Mouse (Mus musculus) lung, embryonic 16.5 days (tissue): Measurements from ENCODE around the gene Ppp1r9b. TPM values are rescaled to one million over a fixed set of nuclear protein-coding genes. Genes with fewer than 3 reads are reported as not detected.
"Not testable (repeated sequence)": the region's sequence is repeated elsewhere in the genome, so short reads cannot be mapped to it uniquely, and the experiment has no call there.

Experiments used
- ATAC-seq: fragments of 200-750 bp; cut with Nextera tagmentation; 2 replicates; pipeline ENCODE4 v1.8.0; 2017; ENCODE audit warnings: low read depth, mild to moderate bottlenecking, moderate library complexity
- H3K27ac ChIP-seq: fragments of 300-500 bp; sonication (generic); 2 replicates; pipeline ENCODE4 v1.5.1; 2014; ENCODE audit warnings: mild to moderate bottlenecking, control low read depth, low read length
- H3K27me3 ChIP-seq: fragments of 300-500 bp; sonication (generic); 2 replicates; pipeline ENCODE4 v1.6.1; 2014; ENCODE audit warnings: low read depth, low read length, mixed read lengths; ENCODE audit not compliant: control insufficient read depth, insufficient read depth
- H3K36me3 ChIP-seq: fragments of 300-500 bp; sonication (generic); 2 replicates; pipeline ENCODE4 v1.6.1; 2014; ENCODE audit warnings: low read length; ENCODE audit not compliant: control insufficient read depth, insufficient read depth
- H3K4me1 ChIP-seq: fragments of 300-500 bp; sonication (generic); replicated peaks from 2 replicates; pipeline ENCODE4 v1.6.1; 2014; ENCODE audit warnings: low read length, mixed read lengths; ENCODE audit not compliant: control insufficient read depth, insufficient read depth
- H3K4me2 ChIP-seq: fragments of 300-500 bp; sonication (generic); 2 replicates; pipeline ENCODE4 v1.6.1; 2014; ENCODE audit warnings: low read depth, low read length, control low read depth
- H3K4me3 ChIP-seq: fragments of 300-500 bp; sonication (generic); 2 replicates; pipeline ENCODE4 v1.5.1; 2014; ENCODE audit warnings: mild to moderate bottlenecking, low read length, control low read depth
- H3K9ac ChIP-seq: fragments of 300-500 bp; sonication (generic); 2 replicates; pipeline ENCODE4 v1.6.1; 2014; ENCODE audit warnings: low read length, control low read depth
- H3K9me3 ChIP-seq: fragments of 300-500 bp; sonication (generic); 2 replicates; pipeline ENCODE4 v1.6.1; 2016; ENCODE audit warnings: low read length; ENCODE audit not compliant: control insufficient read depth
- WGBS: fragments of 180-500 bp; shearing (Covaris S2); extraction: QIAGEN DNeasy Blood & Tissue Kit; methylation state at CpG from one replicate; pipeline ENCODE4 v1.1.7; 2014; 5-methylcytosine and 5-hydroxymethylcytosine counted together
- polyA plus RNA-seq: library from polyadenylated mRNA; unstranded; fragments of >200 nt; fragmentation: Nextera tagmentation; extraction: Ambion mirVana; gene quantifications from 2 replicates; pipeline ENCODE4 v1.2.1, GENCODE M21; 2015

The Ppp1r9b gene
- polyA plus RNA-seq, 1 experiment from 2014 or later: 8.3 TPM

DNA sequence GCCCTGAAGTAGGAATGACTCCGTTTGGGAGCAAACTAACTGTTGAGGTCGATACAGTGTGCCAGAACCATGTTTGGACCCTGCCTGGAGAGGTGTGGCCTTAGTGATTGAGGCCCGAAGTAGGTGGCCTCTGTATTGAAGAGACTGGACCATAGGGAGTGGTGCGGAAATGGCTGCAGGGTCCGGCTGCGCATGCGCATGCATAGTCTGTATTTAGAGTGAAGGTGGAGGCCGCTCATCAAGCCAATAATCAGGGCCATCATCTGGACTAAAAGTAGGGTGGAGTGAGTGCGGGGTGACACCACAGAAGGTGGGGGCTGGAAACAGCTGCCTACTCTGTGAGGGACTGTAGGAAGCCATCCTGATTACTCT lies 33.2 kb upstream of the Ppp1r9b start:
- Histone ChIP-seq H3K4me1 (peaks cover 17% of the 10 kb centered on the region), H3K4me2 (no peak overlapping the region), H3K27ac (peak overlapping the region; percentile 89), H3K9me3 (no peaks in the 10 kb centered on the region), H3K27me3 (no peaks in the 10 kb centered on the region), H3K4me3 (no peak overlapping the region), H3K36me3 (no peaks in the 10 kb centered on the region), H3K9ac (no peak overlapping the region)
- 77% methylated on average over 9 of the region's 9 CpGs for WGBS
- peak; percentile 10; the same call in 1 of the 2 replicates for ATAC-seq

DNA sequence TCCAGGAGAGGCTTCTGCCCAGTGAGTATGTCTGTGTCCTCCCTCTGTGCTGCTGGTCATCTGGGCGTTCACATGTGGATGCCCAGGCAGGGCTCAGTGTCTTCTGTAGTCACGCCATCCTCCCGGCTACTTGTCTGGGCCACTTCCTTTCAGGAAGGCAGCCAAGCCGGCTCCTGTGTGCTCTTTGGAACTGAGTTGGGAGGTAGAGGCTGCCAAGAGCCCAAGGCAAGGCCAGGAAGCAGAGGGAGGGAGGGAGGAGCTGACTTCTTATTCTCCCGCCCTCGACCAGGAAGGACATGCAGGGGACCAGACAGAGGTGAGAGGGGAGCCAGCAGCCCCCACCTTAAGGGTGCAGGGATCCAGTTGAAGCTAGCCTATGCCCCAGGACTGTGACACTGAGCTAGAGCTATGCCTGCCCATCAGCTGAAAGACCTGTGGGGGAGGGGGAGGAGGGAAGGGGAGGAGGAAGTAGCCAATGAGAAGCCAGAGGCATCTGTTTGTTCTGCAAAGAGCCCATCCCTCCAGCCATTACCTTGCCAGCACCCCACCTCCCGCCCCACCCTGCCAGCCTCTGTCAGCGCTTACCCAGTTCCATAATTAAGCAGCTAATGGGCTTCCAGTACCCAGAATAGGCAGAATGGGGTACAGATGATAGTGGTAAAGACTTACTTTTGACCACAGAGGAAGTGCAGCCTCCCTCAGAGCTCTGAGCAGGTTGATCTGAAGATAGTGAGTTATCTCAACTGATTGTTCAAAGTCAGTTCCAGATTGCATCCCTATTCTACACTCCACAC lies 32.6 kb upstream of the Ppp1r9b start:
- H3K9ac ChIP-seq: 0 out of 2 replicates have a peak overlapping the region, but pooled peaks have one; percentile 4
- H3K36me3 ChIP-seq: no peaks in the 10 kb centered on the region
- H3K9me3 ChIP-seq: no peaks in the 10 kb centered on the region
- peak; percentile 82 for ATAC-seq
- H3K27me3 ChIP-seq: no peaks in the 10 kb centered on the region
- no peak overlapping the region for H3K4me3 ChIP-seq
- peak overlapping the region; percentile 89 for H3K27ac ChIP-seq
- 10% methylated on average over 8 of the region's 8 CpGs for WGBS
- H3K4me2 ChIP-seq: peak overlapping the region; percentile 15; the same call in 1 of the 2 replicates
- peaks cover 19% of the 10 kb centered on the region for H3K4me1 ChIP-seq

DNA sequence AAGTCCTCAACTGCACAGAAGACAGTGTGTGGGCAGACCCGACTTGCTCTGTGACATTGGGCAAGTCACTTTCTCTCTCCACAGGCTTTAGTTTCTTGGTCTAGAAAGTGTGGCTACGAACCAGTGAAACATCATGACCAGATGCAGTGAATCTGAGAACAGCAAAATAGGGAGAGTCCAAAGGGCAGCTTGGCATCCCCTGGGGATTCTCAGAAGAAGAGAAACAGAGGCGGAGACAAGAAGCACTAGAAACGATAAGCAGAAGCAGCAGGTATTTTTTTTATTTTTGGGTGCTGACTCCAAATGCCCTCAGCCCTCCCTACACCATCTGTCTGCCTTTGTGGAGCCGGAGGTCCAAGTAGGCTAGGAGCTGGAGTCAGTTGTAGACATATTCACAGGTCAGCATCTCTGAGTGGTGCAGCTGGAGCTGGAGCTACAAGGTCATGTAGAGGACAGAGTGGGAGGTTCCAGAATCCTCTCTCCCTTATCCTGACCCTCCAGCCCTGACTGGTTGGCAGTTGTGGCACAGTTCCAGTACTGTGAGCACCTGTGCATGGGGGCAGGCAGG lies 28.2 kb upstream of the Ppp1r9b start:
- 57% methylated on average over 5 of the region's 5 CpGs for WGBS
- H3K4me3 ChIP-seq: no peak overlapping the region
- peak; percentile 19; the same call in 1 of the 2 replicates for ATAC-seq
- no peak overlapping the region for H3K4me2 ChIP-seq
- no peaks in the 10 kb centered on the region for H3K9me3 ChIP-seq
- no peak overlapping the region for H3K27ac ChIP-seq
- no peak overlapping the region for H3K9ac ChIP-seq
- H3K36me3 ChIP-seq: no peaks in the 10 kb centered on the region
- no peaks in the 10 kb centered on the region for H3K27me3 ChIP-seq
- peaks cover 16% of the 10 kb centered on the region for H3K4me1 ChIP-seq

DNA sequence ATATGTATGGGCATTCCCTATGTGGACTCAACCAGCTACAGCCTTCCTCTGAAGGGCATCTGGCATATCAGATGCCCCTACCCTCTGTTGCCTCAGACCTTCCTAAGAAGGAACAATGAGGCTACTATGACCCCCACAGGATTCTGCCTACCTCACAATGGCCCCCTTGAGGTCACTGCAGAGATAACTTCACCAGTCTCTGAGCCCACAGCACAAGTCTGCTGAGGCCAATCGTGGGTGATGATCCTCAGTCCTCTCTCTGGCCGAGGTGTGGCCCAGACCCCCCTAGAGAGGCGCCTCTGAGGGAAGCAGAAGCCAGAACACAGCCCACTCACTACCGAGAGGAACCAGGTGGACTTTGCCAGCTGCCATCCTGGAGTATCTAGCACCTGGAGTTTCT lies 23.4 kb upstream of the Ppp1r9b start, which contains the start of gene Hils1:
Gene Hils1 (plus strand): TSS at position 175 of the 400 bp plus-strand sequence.
- ATAC-seq: no peak
- Histone ChIP-seq H3K4me3 (no peak within 1 kb of the TSS), H3K36me3 (no peaks in the 10 kb centered on the region), H3K4me1 (0 out of 2 replicates have a peak, but pooled peaks cover 3% of the 10 kb centered on the region), H3K27me3 (no peaks in the 10 kb centered on the region), H3K9me3 (no peaks in the 10 kb centered on the region), H3K4me2 (no peak within 1 kb of the TSS), H3K27ac (no peak within 1 kb of the TSS), H3K9ac (no peak within 1 kb of the TSS)
- WGBS: 39% methylated on average over 4 of the region's 4 CpGs

DNA sequence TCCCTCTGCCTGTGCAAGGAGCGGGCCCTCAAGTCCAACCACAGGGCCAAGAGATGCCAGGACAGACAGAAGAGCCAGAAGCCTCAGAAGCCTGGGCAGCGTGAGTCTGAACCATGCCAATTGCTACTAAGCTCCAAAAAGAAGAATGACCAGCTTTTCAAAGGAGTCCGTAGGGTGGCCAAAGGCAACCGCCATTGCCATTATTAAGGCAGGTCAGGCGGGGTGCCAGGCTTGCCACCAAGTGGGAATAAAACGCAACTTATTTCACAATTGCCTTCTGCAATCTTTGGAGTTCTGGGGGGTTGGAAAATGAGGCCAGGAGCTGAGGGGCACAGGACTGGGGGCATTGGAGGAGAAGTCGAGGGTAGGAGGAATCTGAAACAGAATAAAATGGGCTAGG lies 22.6 kb upstream of the Ppp1r9b start:
- H3K27ac ChIP-seq: no peak overlapping the region
- no peak overlapping the region for H3K4me2 ChIP-seq
- H3K9me3 ChIP-seq: no peaks in the 10 kb centered on the region
- H3K36me3 ChIP-seq: no peaks in the 10 kb centered on the region
- ATAC-seq: no peak
- H3K9ac ChIP-seq: no peak overlapping the region
- WGBS: 73% methylated on average over 7 of the region's 7 CpGs
- no peaks in the 10 kb centered on the region for H3K27me3 ChIP-seq
- H3K4me1 ChIP-seq: no peaks in the 10 kb centered on the region
- no peak overlapping the region for H3K4me3 ChIP-seq

DNA sequence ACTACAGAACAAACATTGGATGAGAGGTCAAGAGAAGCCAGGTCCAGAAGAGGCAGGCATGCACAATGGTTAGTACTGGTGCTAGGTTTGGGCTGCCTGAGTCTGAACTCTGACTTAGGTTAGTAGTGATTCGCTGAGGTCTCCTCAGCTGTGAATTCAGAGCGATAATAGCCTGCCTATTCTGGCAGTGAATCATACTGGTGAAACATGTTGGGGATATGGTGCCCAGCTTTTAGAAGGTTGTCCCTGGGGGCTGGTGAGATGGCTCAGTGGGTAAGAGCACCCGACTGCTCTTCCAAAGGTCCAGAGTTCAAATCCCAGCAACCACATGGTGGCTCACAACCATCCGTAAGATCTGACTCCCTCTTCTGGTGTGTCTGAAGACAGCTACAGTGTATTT lies 21.1 kb upstream of the Ppp1r9b start:
- WGBS: 92% methylated on average over 4 of the region's 4 CpGs
- not testable (repeated sequence) for H3K27me3 ChIP-seq, H3K36me3 ChIP-seq, H3K4me2 ChIP-seq, H3K4me1 ChIP-seq, H3K9me3 ChIP-seq, H3K9ac ChIP-seq, ATAC-seq, H3K27ac ChIP-seq, H3K4me3 ChIP-seq

DNA sequence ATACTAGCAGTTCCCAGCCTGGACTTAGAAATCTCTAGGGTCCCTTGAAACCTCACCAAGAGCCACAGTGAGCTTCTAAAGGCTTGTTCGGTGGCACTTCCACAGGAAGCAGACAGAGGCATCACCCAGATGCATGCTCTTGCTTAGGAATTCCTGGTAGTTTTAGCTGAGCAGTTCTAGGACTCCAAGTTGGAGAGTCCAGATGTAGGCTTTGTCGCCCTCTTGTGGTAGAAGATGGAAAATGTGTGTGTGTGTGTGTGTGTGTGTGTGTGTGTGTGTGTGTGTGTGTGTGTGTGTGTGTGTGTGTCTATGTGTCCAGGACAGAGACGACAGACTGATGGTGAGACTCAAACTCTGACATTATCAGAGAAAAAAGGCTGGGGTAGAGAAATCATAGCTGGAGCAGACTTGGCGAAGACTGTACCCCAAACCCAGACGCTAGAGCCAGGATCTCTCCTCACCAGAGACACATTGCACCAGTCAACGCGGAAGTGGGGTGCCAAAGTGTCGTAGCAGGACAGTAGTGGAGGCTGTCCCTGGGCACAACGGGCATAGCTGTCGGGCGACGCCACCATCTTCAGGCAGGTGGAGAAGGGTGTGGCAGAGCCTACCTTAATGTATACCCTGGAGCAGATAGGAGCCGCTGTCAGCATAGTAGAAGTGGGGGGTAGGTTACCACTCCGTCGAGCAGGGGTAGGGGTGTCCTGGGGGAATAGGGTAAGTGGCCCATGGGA lies 20.5 kb upstream of the Ppp1r9b start:
- Histone ChIP-seq H3K4me2 (no peak overlapping the region), H3K4me3 (no peak overlapping the region), H3K4me1 (no peaks in the 10 kb centered on the region), H3K27ac (no peak overlapping the region), H3K9ac (no peak overlapping the region), H3K27me3 (no peaks in the 10 kb centered on the region), H3K36me3 (no peaks in the 10 kb centered on the region), H3K9me3 (no peaks in the 10 kb centered on the region)
- ATAC-seq: peak; percentile 77; the same call in 1 of the 2 replicates
- WGBS: 47% methylated on average over 15 of the region's 15 CpGs

DNA sequence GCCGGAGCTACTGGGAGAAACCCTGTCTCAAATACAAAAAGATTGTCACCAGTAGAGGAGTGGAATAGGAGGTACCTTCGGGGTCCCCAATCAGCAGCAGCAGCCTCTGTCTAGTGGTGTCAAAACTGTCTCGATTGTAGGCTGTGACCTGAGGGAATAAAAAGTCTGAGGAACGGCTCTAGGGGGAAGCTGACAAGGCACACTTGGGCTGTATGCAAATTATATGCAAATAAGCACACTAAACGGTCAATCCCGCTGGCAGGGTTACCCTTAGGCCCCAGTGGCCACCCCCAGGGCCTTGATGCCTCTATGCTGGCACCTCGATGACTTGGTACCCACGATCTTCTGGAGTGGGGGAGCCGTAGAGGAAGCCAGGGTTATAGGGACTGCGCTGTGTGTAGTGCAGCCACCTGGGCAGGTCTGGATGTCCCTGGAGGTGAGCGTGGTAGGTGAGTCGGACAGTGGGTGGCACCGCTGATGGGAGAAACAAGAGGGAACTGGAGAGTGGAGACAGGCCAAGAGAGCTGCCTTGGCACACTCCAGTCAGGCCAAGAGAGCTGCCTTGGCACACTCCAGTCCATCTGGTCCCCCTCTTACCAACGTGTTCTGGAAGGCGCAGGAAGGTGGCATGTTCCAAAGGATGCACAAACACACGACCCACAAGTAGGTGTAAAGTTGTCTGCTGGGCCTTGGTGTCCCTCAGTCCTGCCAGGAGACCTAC lies 18.8 kb upstream of the Ppp1r9b start:
- Histone ChIP-seq H3K9ac (no peak overlapping the region), H3K27ac (no peak overlapping the region), H3K4me2 (no peak overlapping the region), H3K4me3 (no peak overlapping the region), H3K4me1 (no peaks in the 10 kb centered on the region), H3K9me3 (no peaks in the 10 kb centered on the region), H3K27me3 (no peaks in the 10 kb centered on the region), H3K36me3 (no peaks in the 10 kb centered on the region)
- no peak for ATAC-seq
- WGBS: 59% methylated on average over 16 of the region's 16 CpGs

DNA sequence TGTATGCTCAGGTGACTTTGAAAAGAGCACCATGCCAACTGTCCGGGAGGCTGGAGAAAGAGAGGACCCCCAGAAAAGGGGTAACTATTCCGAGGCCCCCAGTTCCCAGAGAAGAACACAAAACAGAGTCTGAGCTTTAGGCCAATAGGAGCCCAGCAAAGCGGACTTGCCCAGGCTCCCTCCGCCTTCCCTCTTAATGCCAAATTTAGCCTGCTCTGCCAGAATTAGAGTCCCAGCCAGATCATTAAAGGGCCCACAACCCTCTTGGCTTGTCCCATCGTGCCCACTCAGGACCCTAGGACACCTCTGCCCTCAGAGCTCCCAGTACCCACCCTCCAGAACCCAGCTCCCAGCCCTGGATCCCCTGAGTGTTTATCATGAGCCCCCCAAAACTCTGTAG lies 17.9 kb upstream of the Ppp1r9b start:
- no peaks in the 10 kb centered on the region for H3K9me3 ChIP-seq
- no peak overlapping the region for H3K4me3 ChIP-seq
- H3K27ac ChIP-seq: no peak overlapping the region
- no peak for ATAC-seq
- H3K4me2 ChIP-seq: no peak overlapping the region
- H3K4me1 ChIP-seq: no peaks in the 10 kb centered on the region
- no peaks in the 10 kb centered on the region for H3K27me3 ChIP-seq
- no peak overlapping the region for H3K9ac ChIP-seq
- WGBS: 55% methylated on average over 5 of the region's 5 CpGs
- no peaks in the 10 kb centered on the region for H3K36me3 ChIP-seq
